Mouse (Mus musculus) lung, embryonic 14.5 days (tissue): ENCODE data around the gene Brinp2. TPM values are rescaled to one million over a fixed set of nuclear protein-coding genes. Genes with fewer than 3 reads are reported as not detected.

Source experiments
- ATAC-seq: fragments of 200-750 bp; cut with Nextera tagmentation; 2 replicates; pipeline ENCODE4 v1.8.0; 2017; ENCODE audit warnings: mild to moderate bottlenecking, moderate TSS enrichment, moderate library complexity; ENCODE audit not compliant: insufficient read depth
- DNase-seq: peaks from one replicate; pipeline ENCODE4 v3.0.0-alpha.2; 2015
- H3K27ac ChIP-seq: fragments of 300-500 bp; sonication (generic); 2 replicates; pipeline ENCODE4 v1.5.1; 2014; ENCODE audit warnings: low read depth, mild to moderate bottlenecking, moderate library complexity
- H3K27me3 ChIP-seq: fragments of 300-500 bp; sonication (generic); 2 replicates; pipeline ENCODE4 v1.6.1; 2014; ENCODE audit warnings: low read length, control low read depth; ENCODE audit not compliant: insufficient read depth
- H3K36me3 ChIP-seq: fragments of 300-500 bp; sonication (generic); 2 replicates; pipeline ENCODE4 v1.6.1; 2014; ENCODE audit warnings: control low read depth; ENCODE audit not compliant: insufficient read depth
- H3K4me1 ChIP-seq: fragments of 300-500 bp; sonication (generic); 2 replicates; pipeline ENCODE4 v1.6.1; 2014; ENCODE audit warnings: antibody characterized with exemption, control low read depth; ENCODE audit not compliant: insufficient read depth
- H3K4me2 ChIP-seq: fragments of 300-500 bp; sonication (generic); 2 replicates; pipeline ENCODE4 v1.6.1; 2014; ENCODE audit warnings: mild to moderate bottlenecking
- H3K4me3 ChIP-seq: fragments of 300-500 bp; sonication (generic); 2 replicates; pipeline ENCODE4 v1.5.1; 2014; ENCODE audit warnings: low read depth, low read length
- H3K9ac ChIP-seq: fragments of 300-500 bp; sonication (generic); 2 replicates; pipeline ENCODE4 v1.6.1; 2014
- H3K9me3 ChIP-seq: fragments of 300-500 bp; sonication (generic); 2 replicates; pipeline ENCODE4 v1.6.1; 2016; ENCODE audit warnings: low read depth, low read length, control low read depth
- CTCF ChIP-seq: IDR thresholded peaks from 2 replicates; pipeline ENCODE4 v1.5.1; 2016; ENCODE audit warnings: antibody characterized with exemption, low read depth
- WGBS: fragments of 180-500 bp; shearing (Covaris S2); extraction: QIAGEN DNeasy Blood & Tissue Kit; methylation state at CpG from one replicate; pipeline ENCODE4 v1.1.7; 2014; 5-methylcytosine and 5-hydroxymethylcytosine counted together
- polyA plus RNA-seq: library from polyadenylated mRNA; unstranded; fragments of >200 nt; fragmentation: Nextera tagmentation; extraction: Ambion mirVana; gene quantifications from 2 replicates; pipeline ENCODE4 v1.2.1, GENCODE M21; 2014

Brinp2 gene
- polyA plus RNA-seq, 1 experiment from 2014 or later: 0.24 TPM

GRCm38 (mm10) chr1:158343243-158343714 is 12.8 kb downstream of the Brinp2 start:
- DNase-seq (peak; percentile 56), ATAC-seq (no peak)
- H3K4me3 ChIP-seq: no peak overlapping the region
- no peaks in the 10 kb centered on the region for H3K36me3 ChIP-seq
- no peak overlapping the region for H3K4me2 ChIP-seq
- no peaks in the 10 kb centered on the region for H3K4me1 ChIP-seq
- H3K9me3 ChIP-seq: no peaks in the 10 kb centered on the region
- H3K9ac ChIP-seq: no peak overlapping the region
- 47% methylated on average over 6 of the region's 6 CpGs for WGBS
- no peaks in the 10 kb centered on the region for H3K27me3 ChIP-seq
- TF ChIP-seq CTCF: peak; percentile 50
- no peak overlapping the region for H3K27ac ChIP-seq

- Histone ChIP-seq H3K4me1 (no peaks in the 10 kb centered on the region), H3K9ac (no peak overlapping the region), H3K4me3 (no peak overlapping the region), H3K27ac (no peak overlapping the region), H3K36me3 (no peaks in the 10 kb centered on the region), H3K27me3 (no peaks in the 10 kb centered on the region), H3K4me2 (no peak overlapping the region), H3K9me3 (no peaks in the 10 kb centered on the region)
- WGBS: 87% methylated on average over 2 of the region's 2 CpGs
- no peak for DNase-seq
- no peak for TF ChIP-seq CTCF
- no peak for ATAC-seq
Observed at GRCm38 (mm10) chr1:158328839-158329238, 27.3 kb downstream of the Brinp2 start.

- H3K4me1 ChIP-seq: no peaks in the 10 kb centered on the region
- ATAC-seq: no peak
- H3K4me3 ChIP-seq: no peak overlapping the region
- WGBS: 74% methylated on average over 5 of the region's 5 CpGs
- H3K9me3 ChIP-seq: no peaks in the 10 kb centered on the region
- no peak overlapping the region for H3K9ac ChIP-seq
- no peak for DNase-seq
- H3K4me2 ChIP-seq: no peak overlapping the region
- no peak overlapping the region for H3K27ac ChIP-seq
- H3K36me3 ChIP-seq: no peaks in the 10 kb centered on the region
- TF ChIP-seq CTCF: no peak
- no peaks in the 10 kb centered on the region for H3K27me3 ChIP-seq
Observed at GRCm38 (mm10) chr1:158328126-158328525, 28.0 kb downstream of the Brinp2 start.

- no peaks in the 10 kb centered on the region for H3K4me1 ChIP-seq
- WGBS: 77% methylated on average over 6 of the region's 6 CpGs
- H3K27me3 ChIP-seq: no peaks in the 10 kb centered on the region
- H3K4me3 ChIP-seq: no peak overlapping the region
- ATAC-seq: no peak
- no peak overlapping the region for H3K27ac ChIP-seq
- H3K4me2 ChIP-seq: no peak overlapping the region
- H3K9ac ChIP-seq: no peak overlapping the region
- TF ChIP-seq CTCF: no peak
- no peaks in the 10 kb centered on the region for H3K9me3 ChIP-seq
- DNase-seq: no peak
- H3K36me3 ChIP-seq: no peaks in the 10 kb centered on the region
Observed at GRCm38 (mm10) chr1:158323325-158323724, 32.8 kb downstream of the Brinp2 start.

- Histone ChIP-seq H3K36me3 (no peaks in the 10 kb centered on the region), H3K9ac (no peak overlapping the region), H3K9me3 (no peaks in the 10 kb centered on the region), H3K4me1 (no peaks in the 10 kb centered on the region), H3K27ac (no peak overlapping the region), H3K27me3 (no peaks in the 10 kb centered on the region), H3K4me3 (no peak overlapping the region), H3K4me2 (no peak overlapping the region)
- ATAC-seq: no peak
- DNase-seq: no peak
- no peak for TF ChIP-seq CTCF
- 54% methylated on average over 5 of the region's 5 CpGs for WGBS
Observed at GRCm38 (mm10) chr1:158310426-158311156, 45.5 kb downstream of the Brinp2 start.

- no peaks in the 10 kb centered on the region for H3K9me3 ChIP-seq
- ATAC-seq: no peak
- no peak overlapping the region for H3K4me2 ChIP-seq
- H3K4me1 ChIP-seq: no peaks in the 10 kb centered on the region; the same call in 1 of the 2 replicates
- H3K9ac ChIP-seq: no peak overlapping the region
- no peak overlapping the region for H3K27ac ChIP-seq
- no peak overlapping the region for H3K4me3 ChIP-seq
- WGBS: 39% methylated on average over 7 of the region's 7 CpGs
- peak; percentile 45 for DNase-seq
- no peak for TF ChIP-seq CTCF
- H3K27me3 ChIP-seq: no peaks in the 10 kb centered on the region
- H3K36me3 ChIP-seq: no peaks in the 10 kb centered on the region
Observed at GRCm38 (mm10) chr1:158297042-158297441, 59.1 kb downstream of the Brinp2 start.

GRCm38 (mm10) chr1:158296287-158296931 is 59.7 kb downstream of the Brinp2 start:
- Histone ChIP-seq H3K9me3 (no peaks in the 10 kb centered on the region), H3K4me2 (no peak overlapping the region), H3K36me3 (no peaks in the 10 kb centered on the region), H3K27ac (no peak overlapping the region), H3K4me1 (no peaks in the 10 kb centered on the region; the same call in 1 of the 2 replicates), H3K27me3 (no peaks in the 10 kb centered on the region), H3K4me3 (no peak overlapping the region), H3K9ac (no peak overlapping the region)
- ATAC-seq (peak; percentile 41; the same call in 1 of the 2 replicates), DNase-seq (no peak)
- WGBS: 44% methylated on average over 8 of the region's 8 CpGs
- TF ChIP-seq CTCF: no peak
